Mouse (Mus musculus) midbrain, postnatal 0 days (tissue): ENCODE data around the gene Adora1. TPM values are rescaled to one million over a fixed set of nuclear protein-coding genes. Genes with fewer than 3 reads are reported as not detected.

Experiments used
- ATAC-seq: fragments of 200-750 bp; cut with Nextera tagmentation; 2 replicates; pipeline ENCODE4 v1.8.0; 2017; ENCODE audit warnings: moderate number of reproducible peaks, mild to moderate bottlenecking, moderate TSS enrichment, moderate library complexity; ENCODE audit not compliant: low FRiP score
- DNase-seq: peaks from one replicate; pipeline ENCODE4 v3.0.0-alpha.2; 2015; ENCODE audit warnings: low spot score
- H3K27ac ChIP-seq: fragments of 300-500 bp; sonication (generic); 2 replicates; pipeline ENCODE4 v1.5.1; 2014; ENCODE audit warnings: low read depth, mild to moderate bottlenecking, low read length, mixed read lengths
- H3K27me3 ChIP-seq: fragments of 300-500 bp; sonication (generic); 2 replicates; pipeline ENCODE4 v1.6.1; 2014; ENCODE audit warnings: low read length, control low read depth, mixed read lengths; ENCODE audit not compliant: insufficient read depth
- H3K36me3 ChIP-seq: fragments of 300-500 bp; sonication (generic); 2 replicates; pipeline ENCODE4 v1.6.1; 2014; ENCODE audit warnings: low read length, control low read depth, mixed read lengths; ENCODE audit not compliant: insufficient read depth
- H3K4me1 ChIP-seq: fragments of 300-500 bp; sonication (generic); 2 replicates; pipeline ENCODE4 v1.6.1; 2014; ENCODE audit warnings: mild to moderate bottlenecking, control low read depth, antibody characterized with exemption, low read length, mixed read lengths; ENCODE audit not compliant: insufficient read depth
- H3K4me2 ChIP-seq: fragments of 300-500 bp; sonication (generic); 2 replicates; pipeline ENCODE4 v1.6.1; 2014; ENCODE audit warnings: low read depth, mild to moderate bottlenecking, low read length, mixed read lengths; ENCODE audit not compliant: poor library complexity, severe bottlenecking
- H3K4me3 ChIP-seq: fragments of 300-500 bp; sonication (generic); 2 replicates; pipeline ENCODE4 v1.5.1; 2014; ENCODE audit warnings: low read depth, mild to moderate bottlenecking, low read length, moderate library complexity
- H3K9ac ChIP-seq: fragments of 300-500 bp; sonication (generic); replicated peaks from 2 replicates; pipeline ENCODE4 v1.6.1; 2014; ENCODE audit warnings: mild to moderate bottlenecking, low read length, moderate library complexity, mixed read lengths; ENCODE audit not compliant: poor library complexity, severe bottlenecking
- H3K9me3 ChIP-seq: fragments of 300-500 bp; sonication (generic); 2 replicates; pipeline ENCODE4 v1.6.1; 2016; ENCODE audit warnings: low read length, control low read depth
- CTCF ChIP-seq: IDR thresholded peaks from 2 replicates; pipeline ENCODE4 v1.5.1; 2016; ENCODE audit warnings: antibody characterized with exemption, mild to moderate bottlenecking
- WGBS: fragments of 180-500 bp; shearing (Covaris S2); extraction: QIAGEN DNeasy Blood & Tissue Kit; methylation state at CpG from one replicate; pipeline ENCODE4 v1.1.7; 2014; 5-methylcytosine and 5-hydroxymethylcytosine counted together
- polyA plus RNA-seq: library from polyadenylated mRNA; unstranded; fragments of >200 nt; fragmentation: Nextera tagmentation; extraction: Ambion mirVana; gene quantifications from 2 replicates; pipeline ENCODE4 v1.2.1, GENCODE M21; 2015
- total RNA-seq: library from RNA; depleted of rRNA; stranded (reverse); fragments of >200 nt; gene quantifications from 2 replicates; pipeline ENCODE4 v1.2.3, GENCODE M21; 2014

The Adora1 gene
- total and polyA plus RNA-seq, 2 experiments from 2014 or later, result 32.5 to 54.2 TPM

GRCm38 (mm10) chr1:134236142-134236541 lies 911 bp upstream of the Adora1 start:
- 26% methylated on average over 3 of the region's 3 CpGs for WGBS
- no peak for TF ChIP-seq CTCF
- Histone ChIP-seq H3K36me3 (no peaks in the 10 kb centered on the region), H3K27ac (no peak overlapping the region), H3K9ac (0 out of 2 replicates have a peak overlapping the region, but pooled peaks have one; percentile 68), H3K4me3 (peak overlapping the region; percentile 54; the same call in 1 of the 2 replicates), H3K4me1 (peaks cover 17% of the 10 kb centered on the region), H3K27me3 (no peaks in the 10 kb centered on the region), H3K9me3 (no peaks in the 10 kb centered on the region), H3K4me2 (peak overlapping the region; percentile 92; the same call in 1 of the 2 replicates)
- DNase-seq, result no peak
- ATAC-seq, result no peak

GRCm38 (mm10) chr1:134234455-134235390 lies 508 bp downstream of the Adora1 start:
- Histone ChIP-seq H3K9ac (peak overlapping the region; percentile 68), H3K4me1 (peaks cover 17% of the 10 kb centered on the region), H3K4me3 (peak overlapping the region; percentile 54), H3K27me3 (no peaks in the 10 kb centered on the region), H3K36me3 (no peaks in the 10 kb centered on the region), H3K9me3 (no peaks in the 10 kb centered on the region), H3K4me2 (peak overlapping the region; percentile 92), H3K27ac (peak overlapping the region; percentile 57)
- peak; percentile 47 for TF ChIP-seq CTCF
- ATAC-seq (peak; percentile 81), DNase-seq (peak; percentile 77)
- WGBS, result 1% methylated on average over 36 of the region's 41 CpGs

GRCm38 (mm10) chr1:134233681-134234454 lies 1.4 kb downstream of the Adora1 start:
- Histone ChIP-seq H3K4me2 (peak overlapping the region; percentile 92), H3K27me3 (no peaks in the 10 kb centered on the region), H3K36me3 (no peaks in the 10 kb centered on the region), H3K9ac (peak overlapping the region; percentile 68), H3K27ac (peak overlapping the region; percentile 65), H3K4me1 (peaks cover 17% of the 10 kb centered on the region), H3K4me3 (peak overlapping the region; percentile 54), H3K9me3 (no peaks in the 10 kb centered on the region)
- 43% methylated on average over 19 of the region's 19 CpGs for WGBS
- ATAC-seq, result no peak; the same call in 1 of the 2 replicates
- TF ChIP-seq CTCF, result no peak
- no peak for DNase-seq

- Histone ChIP-seq H3K4me1 (peaks cover 17% of the 10 kb centered on the region), H3K4me3 (peak overlapping the region; percentile 54), H3K9me3 (no peaks in the 10 kb centered on the region), H3K27me3 (no peaks in the 10 kb centered on the region), H3K4me2 (peak overlapping the region; percentile 92), H3K27ac (peak overlapping the region; percentile 65), H3K9ac (no peak overlapping the region), H3K36me3 (no peaks in the 10 kb centered on the region)
- ATAC-seq (0 out of 2 replicates have a peak, but pooled peaks have one; percentile 13), DNase-seq (peak; percentile 78)
- TF ChIP-seq CTCF, result no peak
- WGBS, result 40% methylated on average over 12 of the region's 12 CpGs
These were observed 2.3 kb downstream of the Adora1 start for GRCm38 (mm10) chr1:134232778-134233531.

GRCm38 (mm10) chr1:134232326-134232725 lies 2.9 kb downstream of the Adora1 start:
- ATAC-seq, result no peak
- DNase-seq, result peak; percentile 20

More at GRCm38 (mm10) chr1:134232326-134232725, 2.9 kb downstream of the Adora1 start:
- Histone ChIP-seq H3K9me3 (no peaks in the 10 kb centered on the region), H3K9ac (no peak overlapping the region), H3K4me3 (0 out of 2 replicates have a peak overlapping the region, but pooled peaks have one; percentile 54), H3K36me3 (no peaks in the 10 kb centered on the region), H3K27ac (peak overlapping the region; percentile 6; the same call in 1 of the 2 replicates), H3K4me2 (peak overlapping the region; percentile 92), H3K4me1 (peaks cover 17% of the 10 kb centered on the region), H3K27me3 (no peaks in the 10 kb centered on the region)
- no peak for TF ChIP-seq CTCF
- WGBS, result 66% methylated on average over 8 of the region's 8 CpGs
